Mouse (Mus musculus) left cerebral cortex, postnatal 25 days (tissue): ENCODE measurements around the gene Rufy4. TPM values are rescaled to one million over a fixed set of nuclear protein-coding genes. Genes with fewer than 3 reads are reported as not detected.

Experiments
- DNase-seq, 2 experiments: peaks; one replicate each; pipeline ENCODE4 v3.0.0; 2022; ENCODE audit warnings: low spot score in 2 of 2, mixed read lengths in 1 of 2
- intact Hi-C: fragments of 180-260 bp; cut with DNase I; formaldehyde crosslinking; loops from one replicate; pipeline ENCODE4 v1.15.1; 2025
- total RNA-seq, 2 experiments: library from RNA; stranded (reverse); gene quantifications; 2 replicates each; pipeline ENCODE4 v1.2.3; 2021

The Rufy4 gene
- not detected for total RNA-seq

GRCm38 (mm10) chr1:74124991-74125552, at the start of gene Rufy4:
Gene Rufy4 (plus strand): TSS chr1:74125541.
- DNase-seq = peak; percentile 63 to 72
- intact Hi-C loops = loop anchor here (2.0 kb wide), 1 partner anchor 222 kb away; no protein-coding TSS in a partner anchor

DNA sequence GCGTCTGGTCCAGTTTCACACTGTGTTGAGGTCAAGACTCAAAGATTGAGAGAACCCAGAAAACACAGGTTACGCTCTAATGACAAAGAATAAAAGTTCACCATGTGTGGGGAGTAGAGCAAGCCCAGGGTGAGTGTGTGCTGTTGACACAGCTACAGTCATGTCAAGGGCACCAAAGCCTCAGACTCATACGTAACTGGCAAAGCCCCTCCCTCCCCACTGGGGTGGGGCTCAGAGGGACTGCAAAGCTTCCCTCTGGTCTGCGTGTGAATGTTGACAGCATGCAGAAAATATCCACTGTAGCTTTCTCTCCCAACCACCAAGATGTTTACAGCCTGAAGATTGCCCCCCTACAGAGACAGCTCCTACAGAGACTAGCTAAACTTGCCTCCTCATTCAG, 49.1 kb upstream of the Rufy4 start:
- intact Hi-C loops = loop anchor here (5.0 kb wide), 1 partner anchor 79 kb away; no protein-coding TSS in a partner anchor
- DNase-seq = no peak

- intact Hi-C loops = loop anchor here (5.0 kb wide), 1 partner anchor 80 kb away; no protein-coding TSS in a partner anchor
- DNase-seq = peak; percentile 70 to 74
Measured at GRCm38 (mm10) chr1:74077353-74077752, 48.0 kb upstream of the Rufy4 start.

DNA sequence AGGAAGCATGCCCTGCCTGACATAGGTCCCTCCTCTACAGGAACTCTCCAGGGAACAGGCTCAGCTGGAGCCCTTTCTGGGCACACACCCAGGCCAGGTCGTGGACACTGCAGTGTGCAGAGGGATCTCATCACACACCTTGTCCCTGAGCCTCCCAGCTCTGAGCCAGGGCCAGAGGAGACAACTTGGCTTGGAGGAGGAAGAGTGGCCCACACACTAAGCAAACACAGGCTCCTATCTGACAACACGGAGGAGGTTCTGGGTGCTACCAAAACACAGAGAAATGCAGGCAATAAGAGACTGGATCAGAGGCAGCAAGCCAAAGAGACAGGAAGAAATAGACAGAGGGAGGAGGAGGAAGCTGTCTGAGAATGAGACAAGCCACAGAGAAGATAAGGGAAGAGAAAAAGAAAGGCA, 43.8 kb upstream of the Rufy4 start:
- intact Hi-C loops = no loop called here

GRCm38 (mm10) chr1:74082841-74083463, 42.4 kb upstream of the Rufy4 start:
- no peak for DNase-seq
- intact Hi-C loops = no loop called here

More for the DNA sequence above, 43.8 kb upstream of the Rufy4 start:
- DNase-seq = peak; percentile 12 to 71

- no peak for DNase-seq
- intact Hi-C loops = no loop called here
Measured at GRCm38 (mm10) chr1:74084065-74084705, 41.2 kb upstream of the Rufy4 start.

DNA sequence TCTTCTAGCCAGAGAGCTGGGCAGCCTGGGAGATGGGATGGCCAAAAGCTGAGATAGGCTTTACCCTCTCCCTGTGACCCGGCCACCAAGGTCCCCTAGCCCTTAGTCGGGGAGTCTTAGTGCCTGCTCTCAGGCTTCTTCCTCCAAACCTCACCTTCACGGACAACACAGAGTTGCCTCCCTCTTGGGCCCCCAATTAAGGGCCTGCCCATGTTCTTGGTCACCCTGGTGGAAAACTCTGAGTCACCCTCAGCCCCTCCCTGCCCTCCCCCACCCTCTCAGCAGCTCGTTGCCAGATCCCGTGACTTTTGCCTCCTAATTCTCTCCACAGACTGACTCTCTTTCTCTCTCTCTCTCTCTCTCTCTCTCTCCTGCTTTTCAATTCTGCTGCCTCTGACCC, 40.6 kb upstream of the Rufy4 start:
- intact Hi-C loops = no loop called here
- DNase-seq = no peak

- intact Hi-C loops = no loop called here
- DNase-seq = no peak
Measured at GRCm38 (mm10) chr1:74085566-74085965, 39.8 kb upstream of the Rufy4 start.

DNA sequence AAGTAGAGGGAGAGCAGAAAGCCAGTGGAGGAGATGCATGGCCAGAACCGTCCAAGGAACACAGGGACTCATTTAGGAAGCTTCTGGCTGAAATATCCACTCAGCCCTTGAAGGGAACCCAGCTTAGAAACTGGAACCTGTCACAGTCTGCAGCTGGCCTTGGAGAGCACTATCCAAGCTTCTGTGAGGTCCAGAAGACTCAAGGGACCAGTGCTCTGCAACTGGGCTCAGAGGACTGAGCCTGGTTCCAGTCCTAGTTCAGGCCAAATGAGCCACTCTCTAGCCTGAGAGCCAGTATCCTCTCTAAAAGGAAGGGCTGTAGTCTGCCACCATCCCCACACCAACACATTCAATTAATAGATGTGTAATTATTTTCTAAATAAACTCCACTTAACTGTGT, 36.8 kb upstream of the Rufy4 start:
- intact Hi-C loops = no loop called here
- no peak for DNase-seq

- intact Hi-C loops = no loop called here
Measured at GRCm38 (mm10) chr1:74090329-74090728, 35.0 kb upstream of the Rufy4 start.

GRCm38 (mm10) chr1:74091138-74091537, 34.2 kb upstream of the Rufy4 start:
- DNase-seq = no peak
- intact Hi-C loops = no loop called here

More at GRCm38 (mm10) chr1:74090329-74090728, 35.0 kb upstream of the Rufy4 start:
- no peak for DNase-seq

DNA sequence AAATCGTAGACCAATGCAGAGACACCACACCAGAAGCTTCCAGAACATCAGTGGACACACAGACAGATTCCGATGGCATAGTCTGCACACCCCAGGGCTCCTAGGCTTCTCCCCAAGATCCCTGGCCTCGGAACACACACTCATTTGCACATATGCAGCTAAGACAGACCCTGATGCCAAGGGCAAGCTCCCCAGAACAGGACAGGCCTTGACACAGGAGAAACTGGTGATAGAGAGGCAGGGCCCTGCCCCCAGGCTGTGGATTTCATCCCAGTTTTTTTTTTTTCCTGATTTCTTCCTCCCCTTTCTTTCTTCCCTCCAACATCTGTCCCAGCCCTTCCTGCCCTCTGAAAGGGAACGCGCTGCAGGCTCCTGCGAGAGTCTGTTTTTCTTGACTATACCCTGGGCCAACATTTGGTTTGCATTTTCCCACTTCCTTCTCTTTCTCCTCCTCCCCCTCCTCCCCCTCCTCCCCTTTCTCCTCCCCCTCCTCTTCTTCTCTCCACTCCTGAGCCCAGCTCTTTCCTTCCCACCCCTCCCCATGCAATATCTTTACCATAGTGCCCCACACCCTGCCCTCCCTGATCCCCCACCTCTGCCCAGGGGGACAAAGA, 33.6 kb upstream of the Rufy4 start:
- intact Hi-C loops = no loop called here
- DNase-seq = no peak

- DNase-seq = no peak
- intact Hi-C loops = no loop called here
Measured at GRCm38 (mm10) chr1:74092242-74092641, 33.1 kb upstream of the Rufy4 start.

- intact Hi-C loops = no loop called here
- DNase-seq = no peak
Measured at GRCm38 (mm10) chr1:74093447-74093846, 31.9 kb upstream of the Rufy4 start.

DNA sequence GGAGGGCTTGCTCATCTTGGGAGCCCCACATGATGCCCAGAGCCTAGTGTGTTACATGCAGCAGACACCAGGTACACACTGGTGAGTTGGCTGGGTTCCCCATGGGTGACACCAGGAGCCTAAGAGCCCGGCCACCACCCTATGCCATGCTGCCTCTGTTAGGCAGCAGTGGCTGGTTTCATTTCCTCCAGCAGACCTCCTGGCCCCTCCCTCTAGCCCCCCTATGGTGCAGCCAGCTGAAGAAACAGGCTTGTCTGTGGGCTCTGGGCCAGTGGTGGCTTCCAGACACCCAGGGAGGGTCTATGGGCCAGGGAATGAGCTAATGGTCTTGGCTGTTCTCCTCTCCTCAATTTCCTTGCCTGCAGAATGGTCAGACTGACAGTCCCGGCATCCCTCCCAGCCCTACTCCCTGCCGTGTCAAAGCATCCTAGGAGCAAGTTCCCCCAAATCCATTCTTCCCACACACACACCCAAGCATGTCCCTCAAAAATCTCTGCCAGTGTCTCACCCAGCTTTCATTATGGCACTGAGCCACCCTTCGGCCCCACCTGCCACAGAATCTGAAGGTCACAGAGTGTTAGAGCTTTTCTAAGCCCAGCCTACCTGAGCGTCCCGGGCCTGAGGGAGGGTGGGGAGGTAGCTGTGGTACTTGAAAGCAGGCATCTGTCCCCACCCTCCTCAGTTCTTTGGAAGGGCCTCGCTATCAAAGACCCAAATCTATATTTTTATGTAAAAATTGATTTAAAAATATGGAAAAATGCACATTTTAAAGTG, 30.7 kb upstream of the Rufy4 start:
- peak in 1 of 2 experiments; percentile 12 for DNase-seq
- intact Hi-C loops = no loop called here

DNA sequence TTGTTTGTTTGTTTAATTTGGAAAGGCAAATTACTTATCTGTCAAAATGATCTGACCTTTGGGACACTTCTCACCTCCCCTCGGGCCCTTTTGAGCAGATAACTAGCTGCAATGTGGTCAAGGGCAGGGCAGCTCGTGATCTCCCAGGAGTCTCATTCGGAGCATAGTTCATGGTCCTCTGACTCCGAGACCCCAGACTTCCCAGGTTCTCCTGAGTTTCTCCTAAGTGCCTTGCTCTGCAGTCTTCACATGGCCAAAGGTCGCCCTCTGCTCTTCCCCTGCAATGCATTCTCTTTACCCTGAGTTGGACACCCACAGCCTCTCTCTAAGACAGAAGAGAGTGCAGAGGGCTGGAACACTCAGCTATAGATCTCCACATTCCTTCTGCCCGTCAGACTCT, 30.0 kb upstream of the Rufy4 start:
- no peak for DNase-seq
- intact Hi-C loops = no loop called here

DNA sequence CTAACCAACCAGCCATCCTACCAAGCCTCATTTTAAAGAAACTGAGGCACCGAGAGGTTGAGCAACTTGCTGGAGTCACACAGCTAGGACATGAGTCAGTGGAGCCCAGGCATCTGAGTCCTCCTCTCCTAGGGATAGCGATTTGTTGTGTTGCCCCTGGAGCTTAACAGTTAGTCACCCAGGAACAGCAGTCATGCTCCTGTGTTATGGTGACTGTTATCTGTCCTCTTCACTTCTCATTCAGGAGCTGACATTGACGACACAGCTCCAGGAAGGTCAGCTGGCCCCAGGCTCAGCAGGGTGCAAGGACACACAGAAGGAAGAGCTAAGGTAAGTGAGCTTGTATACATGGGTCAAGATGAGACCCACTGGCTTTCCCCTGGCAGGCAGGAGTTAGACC, 29.6 kb upstream of the Rufy4 start:
- intact Hi-C loops = no loop called here
- no peak for DNase-seq

GRCm38 (mm10) chr1:74098004-74099000, 27.0 kb upstream of the Rufy4 start:
- intact Hi-C loops = no loop called here

GRCm38 (mm10) chr1:74099001-74099435, 26.3 kb upstream of the Rufy4 start:
- DNase-seq = no peak
- intact Hi-C loops = no loop called here

More at GRCm38 (mm10) chr1:74098004-74099000, 27.0 kb upstream of the Rufy4 start:
- DNase-seq = peak in 1 of 2 experiments; percentile 24
